Mouse (Mus musculus): ENCODE results near the gene Top2b. TPM values are rescaled to one million over a fixed set of nuclear protein-coding genes. Genes with fewer than 3 reads are reported as not detected.

Top2b gene
- 86.1 and 95.8 TPM in 2 replicates for polyA plus RNA-seq (2015; fragmentation: Nextera tagmentation; extraction: Ambion mirVana)

GRCm38 (mm10) chr14:16364878-16365337 lies at the start of gene Top2b:
TSS of gene Top2b (plus strand) at chr14:16365179.
- H3K9me3 ChIP-seq: no peaks in the 10 kb centered on the region
- under 1% methylated on average over 31 of the region's 32 CpGs for WGBS
- ATAC-seq (replicated peaks): peak; percentile 99
- H3K4me1 ChIP-seq: peaks cover 33% of the 10 kb centered on the region
- peak within 1 kb of the TSS; percentile 81 for H3K4me3 ChIP-seq
- H3K4me2 ChIP-seq: peak within 1 kb of the TSS; percentile 72
- H3K27me3 ChIP-seq (replicated peaks): no peaks in the 10 kb centered on the region
- no peaks in the 10 kb centered on the region for H3K36me3 ChIP-seq (replicated peaks)
- H3K27ac ChIP-seq: peak within 1 kb of the TSS; percentile 99
- H3K9ac ChIP-seq: peak within 1 kb of the TSS; percentile 96

- Histone ChIP-seq H3K4me1 (no peaks in the 10 kb centered on the region), H3K36me3 (replicated peaks) (no peaks in the 10 kb centered on the region), H3K9ac (no peak overlapping the region), H3K4me3 (no peak overlapping the region), H3K27me3 (replicated peaks) (no peaks in the 10 kb centered on the region), H3K9me3 (no peaks in the 10 kb centered on the region), H3K4me2 (no peak overlapping the region), H3K27ac (no peak overlapping the region)
- WGBS: 78% methylated on average over 1 of the region's 1 CpGs
- no peak for ATAC-seq (replicated peaks)
These were observed 48.3 kb upstream of the Top2b start for GRCm38 (mm10) chr14:16316715-16317114.

GRCm38 (mm10) chr14:16319818-16320217 lies 45.2 kb upstream of the Top2b start:
- 90% methylated on average over 2 of the region's 2 CpGs for WGBS
- H3K4me1 ChIP-seq: no peaks in the 10 kb centered on the region
- no peak overlapping the region for H3K4me2 ChIP-seq
- H3K4me3 ChIP-seq: no peak overlapping the region
- no peaks in the 10 kb centered on the region for H3K9me3 ChIP-seq
- no peak overlapping the region for H3K27ac ChIP-seq
- no peaks in the 10 kb centered on the region for H3K36me3 ChIP-seq (replicated peaks)
- no peak for ATAC-seq (replicated peaks)
- H3K27me3 ChIP-seq (replicated peaks): no peaks in the 10 kb centered on the region
- H3K9ac ChIP-seq: no peak overlapping the region

- peaks cover 3% of the 10 kb centered on the region for H3K4me1 ChIP-seq
- no peaks in the 10 kb centered on the region for H3K36me3 ChIP-seq (replicated peaks)
- H3K9me3 ChIP-seq: no peaks in the 10 kb centered on the region
- no peak overlapping the region for H3K27ac ChIP-seq
- H3K27me3 ChIP-seq (replicated peaks): no peaks in the 10 kb centered on the region
- no peak overlapping the region for H3K9ac ChIP-seq
- H3K4me3 ChIP-seq: no peak overlapping the region
- no peak overlapping the region for H3K4me2 ChIP-seq
- 83% methylated on average over 4 of the region's 4 CpGs for WGBS
- no peak for ATAC-seq (replicated peaks)
These were observed 40.6 kb upstream of the Top2b start for GRCm38 (mm10) chr14:16324394-16324793.

- H3K4me2 ChIP-seq: no peak overlapping the region
- no peak overlapping the region for H3K27ac ChIP-seq
- peaks cover 3% of the 10 kb centered on the region for H3K4me1 ChIP-seq
- H3K36me3 ChIP-seq (replicated peaks): no peaks in the 10 kb centered on the region
- no peaks in the 10 kb centered on the region for H3K9me3 ChIP-seq
- H3K4me3 ChIP-seq: no peak overlapping the region
- no peak overlapping the region for H3K9ac ChIP-seq
- 50% methylated on average over 1 of the region's 1 CpGs for WGBS
- no peak for ATAC-seq (replicated peaks)
- no peaks in the 10 kb centered on the region for H3K27me3 ChIP-seq (replicated peaks)
These were observed 39.8 kb upstream of the Top2b start for GRCm38 (mm10) chr14:16325208-16325607.

DNA sequence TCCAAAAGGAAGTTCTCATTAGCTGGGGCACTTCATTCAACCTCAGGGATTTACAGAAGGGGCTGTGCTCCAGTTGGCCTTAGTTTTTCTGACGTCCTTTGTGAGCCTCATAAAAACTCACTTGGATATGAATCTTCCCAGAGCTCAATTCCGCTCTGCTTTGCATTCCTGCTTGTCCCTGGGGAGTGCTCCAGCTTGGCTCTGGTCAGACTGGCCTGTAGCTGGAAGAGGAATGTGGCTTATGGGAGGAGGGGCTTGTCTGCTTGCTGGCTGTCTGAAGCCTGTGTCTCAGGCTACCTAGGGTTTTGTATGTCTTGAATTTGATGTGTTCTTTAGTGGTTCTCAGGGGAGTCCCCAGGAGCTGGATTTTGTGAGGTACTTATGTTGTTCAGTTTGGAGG lies 36.4 kb upstream of the Top2b start:
- WGBS: 7% methylated on average over 2 of the region's 2 CpGs

GRCm38 (mm10) chr14:16328959-16329480 lies 36.0 kb upstream of the Top2b start:
- Histone ChIP-seq H3K9me3 (no peaks in the 10 kb centered on the region), H3K36me3 (replicated peaks) (no peaks in the 10 kb centered on the region), H3K4me1 (peaks cover 3% of the 10 kb centered on the region), H3K27ac (no peak overlapping the region), H3K27me3 (replicated peaks) (no peaks in the 10 kb centered on the region), H3K9ac (no peak overlapping the region), H3K4me2 (no peak overlapping the region), H3K4me3 (no peak overlapping the region)
- WGBS: 18% methylated on average over 5 of the region's 5 CpGs
- ATAC-seq (replicated peaks): 0 out of 2 replicates have a peak, but pooled peaks have one; percentile 24

More for the DNA sequence above, 36.4 kb upstream of the Top2b start:
- Histone ChIP-seq H3K27me3 (replicated peaks) (no peaks in the 10 kb centered on the region), H3K4me1 (peaks cover 3% of the 10 kb centered on the region), H3K9me3 (no peaks in the 10 kb centered on the region), H3K4me3 (no peak overlapping the region), H3K27ac (no peak overlapping the region), H3K4me2 (no peak overlapping the region), H3K9ac (no peak overlapping the region), H3K36me3 (replicated peaks) (no peaks in the 10 kb centered on the region)
- peak; percentile 67 for ATAC-seq (replicated peaks)

DNA sequence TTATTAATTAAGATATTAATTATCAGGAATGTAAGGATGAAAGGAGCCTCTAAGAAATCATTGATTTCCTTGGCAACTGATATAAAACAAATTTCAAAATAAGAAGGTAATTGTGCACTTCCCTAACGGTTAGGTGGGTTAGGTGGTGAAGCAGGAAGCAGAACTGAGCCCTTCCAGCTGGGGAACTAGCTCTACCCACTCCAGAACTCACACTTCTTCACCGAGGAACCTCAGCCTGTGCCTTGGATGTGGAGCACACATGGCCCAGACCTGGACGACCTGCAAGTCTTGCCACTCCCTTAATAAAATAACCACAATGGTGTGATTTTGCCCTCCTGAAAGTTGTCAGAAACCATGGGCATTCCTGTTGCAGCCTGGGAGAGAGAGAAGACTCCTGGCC lies 35.2 kb upstream of the Top2b start:
- peaks cover 3% of the 10 kb centered on the region for H3K4me1 ChIP-seq
- WGBS: 78% methylated on average over 3 of the region's 3 CpGs

GRCm38 (mm10) chr14:16334260-16334659 lies 30.7 kb upstream of the Top2b start:
- Histone ChIP-seq H3K4me1 (no peaks in the 10 kb centered on the region), H3K9me3 (no peaks in the 10 kb centered on the region), H3K27me3 (replicated peaks) (no peaks in the 10 kb centered on the region), H3K27ac (no peak overlapping the region), H3K4me3 (no peak overlapping the region), H3K36me3 (replicated peaks) (no peaks in the 10 kb centered on the region), H3K4me2 (no peak overlapping the region), H3K9ac (no peak overlapping the region)
- WGBS: 79% methylated on average over 3 of the region's 3 CpGs
- no peak for ATAC-seq (replicated peaks)

More for the DNA sequence above, 35.2 kb upstream of the Top2b start:
- Histone ChIP-seq H3K9me3 (no peaks in the 10 kb centered on the region), H3K27me3 (replicated peaks) (no peaks in the 10 kb centered on the region), H3K4me2 (no peak overlapping the region), H3K4me3 (no peak overlapping the region), H3K36me3 (replicated peaks) (no peaks in the 10 kb centered on the region), H3K9ac (no peak overlapping the region), H3K27ac (no peak overlapping the region)
- ATAC-seq (replicated peaks): no peak

DNA sequence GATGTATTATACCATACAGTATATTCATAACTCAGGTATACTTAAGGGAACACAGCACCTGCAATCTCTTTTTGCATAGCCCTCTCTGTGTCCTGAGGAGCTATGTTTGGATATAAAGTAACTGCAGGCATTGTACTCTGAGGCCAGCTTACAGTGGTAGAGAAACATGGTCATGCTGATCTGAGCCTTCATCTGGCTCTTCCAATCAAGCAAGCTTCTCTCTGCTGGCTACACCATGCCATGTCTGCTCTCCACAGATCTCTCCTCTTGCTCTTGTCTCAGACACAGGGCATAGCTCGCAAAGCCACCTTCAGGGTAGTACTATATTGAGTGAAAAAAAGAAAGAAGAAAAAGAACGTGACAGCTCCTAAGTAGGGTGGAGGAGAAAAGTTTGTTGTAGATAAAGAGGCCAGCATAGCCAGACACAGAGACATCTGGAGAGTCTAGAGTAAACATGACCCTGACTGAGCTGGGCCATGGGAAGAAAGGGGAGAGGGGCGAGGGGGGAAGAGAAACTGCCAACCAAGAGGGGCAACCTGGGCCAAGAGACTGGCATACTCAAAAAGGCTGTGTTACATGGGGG lies 29.1 kb upstream of the Top2b start:
- H3K27me3 ChIP-seq (replicated peaks): no peaks in the 10 kb centered on the region
- H3K4me1 ChIP-seq: no peaks in the 10 kb centered on the region
- no peaks in the 10 kb centered on the region for H3K36me3 ChIP-seq (replicated peaks)
- H3K4me3 ChIP-seq: no peak overlapping the region
- no peaks in the 10 kb centered on the region for H3K9me3 ChIP-seq
- H3K27ac ChIP-seq: no peak overlapping the region
- ATAC-seq (replicated peaks): no peak
- H3K9ac ChIP-seq: no peak overlapping the region
- 70% methylated on average over 3 of the region's 3 CpGs for WGBS
- H3K4me2 ChIP-seq: no peak overlapping the region

DNA sequence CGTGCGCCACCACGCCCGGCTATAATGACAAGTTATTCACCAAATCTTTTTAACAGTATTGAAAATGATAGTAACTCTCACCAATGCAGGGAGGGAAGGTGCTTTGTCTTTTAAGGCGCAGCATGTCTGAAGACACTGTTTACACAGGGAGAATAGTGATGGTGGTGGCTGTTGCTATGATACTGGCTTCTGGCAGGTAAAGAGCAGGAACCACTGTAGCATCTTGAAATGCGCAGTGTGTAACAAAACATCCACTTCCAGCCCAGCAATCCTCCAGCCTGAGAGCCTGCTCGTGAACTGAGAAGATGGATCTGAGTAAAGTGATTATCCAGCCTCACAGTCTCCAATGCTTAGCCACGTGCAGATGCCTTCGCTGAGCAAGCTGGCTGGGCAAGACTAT lies 17.5 kb upstream of the Top2b start:
- Histone ChIP-seq H3K4me3 (no peak overlapping the region), H3K9ac (no peak overlapping the region), H3K36me3 (replicated peaks) (no peaks in the 10 kb centered on the region), H3K27me3 (replicated peaks) (no peaks in the 10 kb centered on the region), H3K4me2 (no peak overlapping the region), H3K9me3 (no peaks in the 10 kb centered on the region), H3K4me1 (no peaks in the 10 kb centered on the region), H3K27ac (no peak overlapping the region)
- 67% methylated on average over 9 of the region's 9 CpGs for WGBS
- peak; percentile 70; the same call in 1 of the 2 replicates for ATAC-seq (replicated peaks)

GRCm38 (mm10) chr14:16359704-16360103 lies 5.3 kb upstream of the Top2b start:
- no peaks in the 10 kb centered on the region for H3K9me3 ChIP-seq
- 77% methylated on average over 1 of the region's 1 CpGs for WGBS
- no peak overlapping the region for H3K4me3 ChIP-seq
- ATAC-seq (replicated peaks): no peak
- no peaks in the 10 kb centered on the region for H3K27me3 ChIP-seq (replicated peaks)
- no peaks in the 10 kb centered on the region for H3K36me3 ChIP-seq (replicated peaks)
- no peak overlapping the region for H3K9ac ChIP-seq
- no peak overlapping the region for H3K4me2 ChIP-seq
- H3K27ac ChIP-seq: no peak overlapping the region
- peaks cover 9% of the 10 kb centered on the region for H3K4me1 ChIP-seq

Data from midbrain, embryonic 15.5 days (tissue).